Mouse (Mus musculus) intestine, postnatal 0 days (tissue): ENCODE results near the gene Fam186a. TPM values are rescaled to one million over a fixed set of nuclear protein-coding genes. Genes with fewer than 3 reads are reported as not detected.
A peak's percentile ranks its signal among the peaks of the same experiment; 100 is the strongest.
"Not testable (repeated sequence)": the region's sequence is repeated elsewhere in the genome, so short reads cannot be mapped to it uniquely, and the experiment has no call there.

ENCODE experiments used
- ATAC-seq: fragments of 200-750 bp; cut with Nextera tagmentation; 2 replicates; pipeline ENCODE4 v1.8.0; 2017; ENCODE audit warnings: mild to moderate bottlenecking, moderate TSS enrichment, moderate library complexity
- H3K27ac ChIP-seq: fragments of 300-500 bp; sonication (generic); 2 replicates; pipeline ENCODE4 v1.5.1; 2014; ENCODE audit warnings: mild to moderate bottlenecking, low read depth, low read length, moderate library complexity
- H3K27me3 ChIP-seq: fragments of 300-500 bp; sonication (generic); replicated peaks from 2 replicates; pipeline ENCODE4 v1.6.1; 2014; ENCODE audit warnings: low read length, mixed read lengths; ENCODE audit not compliant: control insufficient read depth, insufficient read depth
- H3K36me3 ChIP-seq: fragments of 300-500 bp; sonication (generic); 2 replicates; pipeline ENCODE4 v1.6.1; 2014; ENCODE audit warnings: mild to moderate bottlenecking, moderate library complexity; ENCODE audit not compliant: control insufficient read depth, insufficient read depth
- H3K4me1 ChIP-seq: fragments of 300-500 bp; sonication (generic); replicated peaks from 2 replicates; pipeline ENCODE4 v1.6.1; 2014; ENCODE audit warnings: antibody characterized with exemption, low read length, mixed read lengths; ENCODE audit not compliant: control insufficient read depth, insufficient read depth
- H3K4me2 ChIP-seq: fragments of 300-500 bp; sonication (generic); replicated peaks from 2 replicates; pipeline ENCODE4 v1.6.1; 2014; ENCODE audit warnings: low read depth, mild to moderate bottlenecking, moderate library complexity
- H3K4me3 ChIP-seq: fragments of 300-500 bp; sonication (generic); 2 replicates; pipeline ENCODE4 v1.5.1; 2014; ENCODE audit warnings: low read depth, low read length
- H3K9ac ChIP-seq: fragments of 300-500 bp; sonication (generic); 2 replicates; pipeline ENCODE4 v1.6.1; 2014; ENCODE audit warnings: mild to moderate bottlenecking, low read depth, low read length
- H3K9me3 ChIP-seq: fragments of 300-500 bp; sonication (generic); 2 replicates; pipeline ENCODE4 v1.6.1; 2016; ENCODE audit warnings: mixed run types; ENCODE audit not compliant: control insufficient read depth
- CTCF ChIP-seq: sonication (generic); IDR thresholded peaks from 2 replicates; pipeline ENCODE4 v1.5.1; 2016; ENCODE audit warnings: low read depth, mild to moderate bottlenecking, control low read depth, antibody characterized with exemption, moderate library complexity
- WGBS: fragments of 180-500 bp; shearing (Covaris S2); extraction: QIAGEN DNeasy Blood & Tissue Kit; methylation state at CpG from one replicate; pipeline ENCODE4 v1.1.7; 2014; 5-methylcytosine and 5-hydroxymethylcytosine counted together
- polyA plus RNA-seq: library from polyadenylated mRNA; unstranded; fragments of >200 nt; fragmentation: Nextera tagmentation; extraction: Ambion mirVana; gene quantifications from 2 replicates; pipeline ENCODE4 v1.2.1, GENCODE M21; 2015

Gene Fam186a
- polyA plus RNA-seq, 1 experiment from 2014 or later, result not detected

DNA sequence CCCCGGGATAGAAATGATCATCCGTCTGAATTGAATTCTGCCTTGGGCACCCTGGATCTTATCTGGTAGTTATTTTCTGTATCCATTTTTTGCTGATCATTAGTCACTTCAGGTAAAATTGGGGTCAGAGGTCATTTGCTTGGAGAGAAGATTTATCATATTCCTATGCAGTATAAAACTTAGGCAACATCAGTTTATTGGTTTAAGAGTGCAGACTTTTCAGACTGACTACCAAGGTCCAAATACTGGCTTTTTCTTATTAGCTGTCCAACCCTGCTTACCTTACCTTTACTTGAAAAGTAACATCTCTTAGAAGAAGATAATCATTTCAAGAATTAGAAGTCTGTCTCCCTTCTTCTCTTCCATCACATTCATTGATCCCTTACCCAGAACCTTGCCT lies 12.9 kb upstream of the Fam186a start:
- Histone ChIP-seq H3K4me1 (no peaks in the 10 kb centered on the region), H3K27me3 (no peaks in the 10 kb centered on the region), H3K4me3 (no peak overlapping the region), H3K4me2 (no peak overlapping the region), H3K9me3 (no peaks in the 10 kb centered on the region), H3K27ac (no peak overlapping the region), H3K36me3 (no peaks in the 10 kb centered on the region), H3K9ac (no peak overlapping the region)
- peak; percentile 78 for ATAC-seq
- TF ChIP-seq CTCF, result no peak
- 31% methylated on average over 2 of the region's 2 CpGs for WGBS

DNA sequence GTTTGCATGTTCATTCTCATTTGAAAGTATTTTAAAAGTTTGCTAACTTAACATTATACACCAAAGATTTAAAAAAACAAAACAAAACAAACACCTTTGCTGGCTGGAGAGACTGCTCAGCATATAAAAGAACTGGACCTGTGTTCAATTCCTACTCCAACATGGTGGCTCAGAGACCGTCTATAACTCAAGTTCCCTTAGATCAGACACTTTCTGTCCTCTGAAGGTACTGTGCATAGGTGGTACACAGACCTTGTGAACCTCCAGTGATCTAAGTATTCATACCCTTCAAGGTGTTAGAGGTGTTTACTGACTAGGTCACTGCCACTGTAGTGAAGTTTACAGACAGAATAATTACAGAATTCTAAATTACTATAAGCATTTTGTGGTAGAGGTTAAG lies 12.4 kb upstream of the Fam186a start:
- Histone ChIP-seq H3K9me3 (no peaks in the 10 kb centered on the region), H3K27ac (no peak overlapping the region; the same call in 1 of the 2 replicates), H3K36me3 (no peaks in the 10 kb centered on the region), H3K4me3 (no peak overlapping the region), H3K4me2 (0 out of 2 replicates have a peak overlapping the region, but pooled peaks have one; percentile 21), H3K27me3 (no peaks in the 10 kb centered on the region), H3K4me1 (no peaks in the 10 kb centered on the region), H3K9ac (no peak overlapping the region)
- no peak for TF ChIP-seq CTCF
- 0 out of 2 replicates have a peak, but pooled peaks have one; percentile 23 for ATAC-seq
- WGBS, result 31% methylated on average over 1 of the region's 1 CpGs

DNA sequence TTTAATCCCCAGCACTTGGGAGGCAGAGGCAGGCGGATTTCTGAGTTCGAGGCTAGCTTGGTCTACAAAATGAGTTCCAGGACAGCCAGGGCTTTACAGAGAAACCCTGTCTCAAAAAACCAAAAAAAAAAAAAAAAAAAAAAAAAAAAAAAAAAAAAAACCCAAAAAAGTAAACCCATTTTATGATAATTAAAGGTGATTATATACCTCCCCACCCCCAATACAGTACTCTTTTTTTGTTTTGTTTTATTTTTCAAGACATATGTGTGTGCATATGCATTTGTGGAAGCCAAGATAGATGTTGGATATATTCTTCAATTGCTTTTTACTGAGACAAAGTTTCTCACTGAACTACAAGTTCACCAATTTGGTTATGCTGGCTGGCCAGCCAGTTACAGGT lies 9.3 kb upstream of the Fam186a start:
- not testable (repeated sequence) for H3K9ac ChIP-seq, H3K4me3 ChIP-seq, ATAC-seq, H3K4me1 ChIP-seq, H3K27ac ChIP-seq, H3K27me3 ChIP-seq, H3K36me3 ChIP-seq, H3K9me3 ChIP-seq, H3K4me2 ChIP-seq
- WGBS, result 86% methylated on average over 2 of the region's 2 CpGs

DNA sequence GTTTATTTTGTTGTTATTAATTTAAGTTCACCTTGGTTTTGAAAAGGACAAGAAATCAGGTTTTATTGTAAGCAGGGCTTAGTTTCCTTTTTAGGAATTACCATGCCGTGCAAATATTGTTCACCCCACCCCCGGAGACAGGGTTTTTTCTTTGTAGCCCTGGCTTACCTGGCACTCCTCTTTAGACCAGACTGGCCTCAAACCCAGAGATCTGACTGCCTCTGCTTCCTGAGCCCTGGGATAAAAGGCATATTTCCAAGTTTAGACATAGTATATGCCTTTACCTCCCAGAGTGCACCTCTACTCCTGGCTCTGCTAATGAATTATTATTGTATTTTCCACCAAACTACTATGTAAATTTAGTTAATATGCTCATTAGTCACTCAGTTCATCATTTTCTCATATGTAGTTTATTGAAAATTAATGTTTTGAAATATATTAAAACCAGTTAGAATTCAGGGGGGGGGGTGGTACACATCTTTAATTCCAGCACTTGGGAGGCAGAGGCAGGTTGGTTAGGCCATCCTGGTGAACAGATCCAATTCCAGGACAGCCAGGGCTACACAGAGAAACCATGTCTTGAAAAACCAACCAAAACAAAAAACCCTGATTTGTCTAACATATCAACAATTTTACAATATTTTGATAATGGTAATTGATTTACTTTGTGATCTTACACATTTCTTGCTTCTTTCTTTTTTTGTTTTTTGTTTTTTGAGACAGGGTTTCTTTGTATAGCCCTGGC lies 7.8 kb upstream of the Fam186a start:
- Histone ChIP-seq H3K9me3 (no peaks in the 10 kb centered on the region), H3K4me3 (peak overlapping the region; percentile 78)
- 28% methylated on average over 2 of the region's 2 CpGs for WGBS

DNA sequence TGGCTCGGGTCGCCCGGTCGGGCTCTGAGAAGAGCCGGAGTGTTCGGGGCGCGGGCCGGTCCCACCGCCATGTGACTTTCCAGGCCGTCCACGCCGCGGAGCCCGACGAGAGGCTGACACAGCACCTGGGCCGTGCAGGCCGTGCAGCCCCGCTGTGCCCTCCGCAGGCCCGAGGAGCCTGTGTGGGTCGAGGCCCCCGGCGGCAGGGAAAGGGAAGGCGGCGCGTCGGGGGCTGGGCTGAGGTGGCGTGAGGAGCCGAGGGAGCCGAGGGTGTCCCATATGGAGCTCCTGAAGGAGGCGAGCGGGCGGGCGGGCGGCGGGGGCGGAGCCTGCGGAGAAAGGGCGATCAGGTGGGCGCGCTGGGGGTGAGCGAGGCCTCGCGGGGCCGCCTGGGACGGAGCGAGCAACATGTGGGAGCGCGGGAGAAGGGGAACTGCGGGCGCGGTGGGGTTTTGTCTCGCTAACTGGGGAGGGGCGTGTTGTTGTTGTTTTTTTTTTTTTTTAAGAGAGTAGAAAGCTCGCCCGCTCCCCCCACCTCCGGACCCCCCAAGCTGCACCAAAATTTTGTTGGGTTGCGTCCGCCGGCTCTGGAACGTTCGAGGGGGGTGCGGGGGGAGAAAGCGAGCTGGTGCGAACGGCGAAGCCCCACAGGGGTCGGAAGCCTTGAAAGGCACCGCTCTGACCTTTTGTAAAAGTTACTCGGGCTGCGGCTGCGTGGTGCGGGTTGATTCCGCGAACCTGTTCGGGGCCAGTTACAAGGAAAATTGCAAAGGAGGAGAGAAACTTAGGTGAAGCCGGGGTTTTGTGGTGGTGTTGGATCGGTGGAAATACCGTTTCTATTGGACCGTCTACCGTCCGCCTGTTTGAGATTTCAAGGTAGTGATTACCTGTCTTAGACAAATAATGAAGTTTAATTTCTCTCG lies 6.4 kb upstream of the Fam186a start:
- peak overlapping the region; percentile 93 for H3K9ac ChIP-seq
- WGBS, result under 1% methylated on average over 83 of the region's 84 CpGs
- H3K9me3 ChIP-seq, result no peaks in the 10 kb centered on the region
- H3K27ac ChIP-seq, result peak overlapping the region; percentile 96
- H3K4me1 ChIP-seq, result no peaks in the 10 kb centered on the region
- peak overlapping the region; percentile 76 for H3K4me2 ChIP-seq
- ATAC-seq, result peak; percentile 78
- H3K27me3 ChIP-seq, result no peaks in the 10 kb centered on the region
- H3K4me3 ChIP-seq, result peak overlapping the region; percentile 78
- no peaks in the 10 kb centered on the region for H3K36me3 ChIP-seq
- no peak for TF ChIP-seq CTCF

More for the DNA sequence above, 7.8 kb upstream of the Fam186a start:
- no peak overlapping the region for H3K9ac ChIP-seq
- no peak for ATAC-seq
- H3K4me1 ChIP-seq, result no peaks in the 10 kb centered on the region
- H3K27ac ChIP-seq, result no peak overlapping the region
- peak overlapping the region; percentile 76 for H3K4me2 ChIP-seq
- H3K27me3 ChIP-seq, result no peaks in the 10 kb centered on the region
- TF ChIP-seq CTCF, result no peak
- no peaks in the 10 kb centered on the region for H3K36me3 ChIP-seq

DNA sequence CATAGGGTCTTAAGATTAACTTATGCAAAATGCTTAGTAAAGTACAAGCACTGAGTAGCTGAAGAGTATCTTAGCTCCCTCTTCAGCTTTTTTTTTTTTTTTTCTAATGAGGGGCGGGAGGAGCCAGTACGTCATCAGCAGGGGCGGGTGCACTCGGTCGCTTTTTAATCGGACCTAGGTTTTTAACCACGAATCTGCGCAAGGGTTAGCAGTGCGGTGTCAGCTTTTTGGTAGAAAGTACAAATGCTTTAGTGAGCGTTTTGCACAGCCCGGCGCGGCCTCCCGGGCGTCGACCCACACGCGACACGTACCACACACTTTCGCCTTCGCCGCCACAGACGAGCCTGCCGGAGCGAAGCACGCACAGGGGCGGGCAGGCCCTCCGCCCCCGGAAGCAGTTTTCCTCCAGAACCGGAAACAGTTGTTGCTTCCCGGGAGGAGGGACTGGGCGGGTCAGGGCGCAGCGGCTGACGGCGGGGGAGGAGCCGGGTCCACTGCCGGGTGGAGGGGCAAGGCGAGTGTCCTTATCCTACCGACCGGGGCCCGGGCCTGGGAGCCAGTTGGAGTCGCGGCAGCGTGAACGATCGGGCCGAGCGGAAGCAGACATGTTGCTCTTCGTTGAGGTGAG lies 5.6 kb upstream of the Fam186a start:
- Histone ChIP-seq H3K27me3 (no peaks in the 10 kb centered on the region), H3K36me3 (no peaks in the 10 kb centered on the region), H3K27ac (peak overlapping the region; percentile 96), H3K4me1 (no peaks in the 10 kb centered on the region), H3K4me2 (peak overlapping the region; percentile 76), H3K9ac (peak overlapping the region; percentile 93), H3K9me3 (no peaks in the 10 kb centered on the region), H3K4me3 (peak overlapping the region; percentile 78)
- WGBS, result under 1% methylated on average over 50 of the region's 50 CpGs
- ATAC-seq, result peak; percentile 97
- TF ChIP-seq CTCF, result no peak
